Mouse (Mus musculus) fat pad, adult 2 months (tissue): ENCODE results near the gene Pisd.

Experiments used
- DNase-seq: peaks from one replicate; pipeline ENCODE4 v3.0.0-alpha.2; 2011; ENCODE audit warnings: low read depth, low spot score; ENCODE audit errors: extremely low read depth

The Pisd gene

DNA sequence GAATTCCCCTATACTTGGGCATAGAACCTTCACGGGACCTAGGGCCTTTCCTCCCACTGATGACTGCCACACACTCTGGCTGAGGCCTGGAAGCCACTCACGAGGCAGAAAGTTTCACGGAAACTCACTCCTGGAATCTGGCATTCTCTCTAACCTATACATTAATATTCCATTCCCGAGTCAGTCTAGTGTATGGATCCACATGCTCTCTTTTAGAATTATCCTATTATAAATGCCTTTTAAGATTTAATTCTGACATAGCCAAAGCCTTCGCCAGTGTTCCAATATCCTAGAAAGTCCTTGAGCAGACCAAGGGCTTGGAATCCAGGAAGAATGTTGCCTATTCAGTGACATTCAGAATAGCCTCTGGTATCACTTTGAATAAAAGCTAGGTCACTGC is 74.0 kb downstream of the Pisd start:
- DNase-seq: no peak

DNA sequence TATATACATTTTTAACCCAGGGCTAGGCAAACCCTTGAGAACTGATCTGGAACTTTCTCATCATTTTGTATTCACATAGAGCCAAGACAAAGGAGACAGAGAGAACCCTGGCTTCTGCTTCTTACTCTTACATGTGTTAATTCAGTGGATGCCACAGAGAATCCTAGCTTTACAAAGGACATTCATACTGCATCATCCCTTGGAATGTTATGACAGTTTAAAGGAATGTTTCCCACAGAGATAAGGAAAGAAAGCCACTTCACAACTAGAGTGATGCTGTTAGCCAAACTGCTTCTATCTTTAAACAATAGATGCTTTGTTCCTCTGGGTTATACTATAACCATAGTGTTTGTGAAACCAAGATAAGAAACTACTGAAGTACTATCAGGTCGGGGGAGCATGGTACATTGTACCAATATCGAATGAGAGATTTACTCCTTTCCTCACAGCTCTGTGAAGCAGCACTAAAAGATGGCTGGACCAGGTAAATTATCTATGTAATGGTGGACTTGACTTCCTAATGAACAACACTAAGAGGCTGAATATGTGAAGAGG is 79.1 kb downstream of the Pisd start:
- no peak for DNase-seq

GRCm38 (mm10) chr5:32697208-32697867 is 88.1 kb downstream of the Pisd start:
- no peak for DNase-seq

DNA sequence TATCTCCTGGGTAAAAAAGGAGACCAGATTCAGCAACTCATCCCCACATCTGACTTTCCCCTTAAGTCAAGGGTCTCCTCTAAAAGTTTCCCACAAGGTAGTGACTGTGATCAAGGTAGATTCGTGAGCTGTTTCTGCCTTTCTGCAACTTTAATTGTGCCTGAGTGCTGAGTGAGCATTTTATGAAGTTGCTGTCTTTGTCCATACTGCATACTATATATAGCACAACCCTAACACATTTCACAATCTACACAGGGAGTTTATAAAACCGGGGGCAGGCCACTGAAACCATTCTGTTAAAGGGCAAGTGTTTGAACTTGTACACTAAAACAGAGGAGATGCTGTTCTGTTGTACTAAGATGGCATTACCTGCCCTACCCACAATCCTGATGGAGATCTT is 92.0 kb downstream of the Pisd start:
- DNase-seq: no peak
